Mouse (Mus musculus) heart, embryonic 15.5 days (tissue): ENCODE results near the gene Pik3r3. TPM values are rescaled to one million over a fixed set of nuclear protein-coding genes. Genes with fewer than 3 reads are reported as not detected.
"Not testable (repeated sequence)": the region's sequence is repeated elsewhere in the genome, so short reads cannot be mapped to it uniquely, and the experiment has no call there.

ENCODE experiments used
- ATAC-seq: fragments of 200-750 bp; cut with Nextera tagmentation; replicated peaks from 2 replicates; pipeline ENCODE4 v1.8.0; 2017; ENCODE audit warnings: low read depth, moderate TSS enrichment; ENCODE audit not compliant: insufficient number of reproducible peaks, insufficient read depth, low FRiP score
- H3K27ac ChIP-seq: fragments of 300-500 bp; sonication (generic); 2 replicates; pipeline ENCODE4 v1.5.1; 2015; ENCODE audit warnings: mild to moderate bottlenecking, inconsistent platforms
- H3K27me3 ChIP-seq: fragments of 300-500 bp; sonication (generic); 2 replicates; pipeline ENCODE4 v1.6.1; 2015; ENCODE audit warnings: inconsistent platforms
- H3K36me3 ChIP-seq: fragments of 300-500 bp; sonication (generic); 2 replicates; pipeline ENCODE4 v1.6.1; 2015; ENCODE audit warnings: mild to moderate bottlenecking, inconsistent platforms
- H3K4me1 ChIP-seq: fragments of 300-500 bp; sonication (generic); replicated peaks from 2 replicates; pipeline ENCODE4 v1.6.1; 2015; ENCODE audit warnings: inconsistent platforms
- H3K4me2 ChIP-seq: fragments of 300-500 bp; sonication (generic); 2 replicates; pipeline ENCODE4 v1.6.1; 2015; ENCODE audit warnings: inconsistent platforms, mild to moderate bottlenecking, moderate library complexity
- H3K4me3 ChIP-seq: fragments of 300-500 bp; sonication (generic); 2 replicates; pipeline ENCODE4 v1.5.1; 2015; ENCODE audit warnings: mild to moderate bottlenecking, inconsistent platforms
- H3K9ac ChIP-seq: fragments of 300-500 bp; sonication (generic); 2 replicates; pipeline ENCODE4 v1.6.1; 2015; ENCODE audit warnings: mild to moderate bottlenecking, inconsistent platforms
- H3K9me3 ChIP-seq: fragments of 300-500 bp; sonication (generic); replicated peaks from 2 replicates; pipeline ENCODE4 v1.6.1; 2016; ENCODE audit warnings: inconsistent platforms
- WGBS: fragments of 180-500 bp; shearing (Covaris S2); methylation state at CpG from one replicate; pipeline ENCODE4 v1.1.7; 2015; ENCODE audit warnings: mixed read lengths; 5-methylcytosine and 5-hydroxymethylcytosine counted together
- polyA plus RNA-seq: library from polyadenylated mRNA; unstranded; fragments of >200 nt; fragmentation: Nextera tagmentation; extraction: Ambion mirVana; gene quantifications from 2 replicates; pipeline ENCODE4 v1.2.1, GENCODE M21; 2015

Pik3r3 gene
- polyA plus RNA-seq, 1 experiment from 2014 or later, result 9.9 TPM

GRCm38 (mm10) chr4:116192286-116192835 lies 29.1 kb upstream of the Pik3r3 start:
- no peak overlapping the region for H3K9ac ChIP-seq
- H3K27me3 ChIP-seq, result no peaks in the 10 kb centered on the region
- no peak overlapping the region for H3K4me2 ChIP-seq
- no peak for ATAC-seq
- WGBS, result 50% methylated on average over 4 of the region's 4 CpGs
- no peaks in the 10 kb centered on the region for H3K9me3 ChIP-seq
- H3K4me1 ChIP-seq, result peaks cover 7% of the 10 kb centered on the region; the same call in 1 of the 2 replicates
- H3K27ac ChIP-seq, result no peak overlapping the region
- no peak overlapping the region for H3K4me3 ChIP-seq
- no peaks in the 10 kb centered on the region for H3K36me3 ChIP-seq

DNA sequence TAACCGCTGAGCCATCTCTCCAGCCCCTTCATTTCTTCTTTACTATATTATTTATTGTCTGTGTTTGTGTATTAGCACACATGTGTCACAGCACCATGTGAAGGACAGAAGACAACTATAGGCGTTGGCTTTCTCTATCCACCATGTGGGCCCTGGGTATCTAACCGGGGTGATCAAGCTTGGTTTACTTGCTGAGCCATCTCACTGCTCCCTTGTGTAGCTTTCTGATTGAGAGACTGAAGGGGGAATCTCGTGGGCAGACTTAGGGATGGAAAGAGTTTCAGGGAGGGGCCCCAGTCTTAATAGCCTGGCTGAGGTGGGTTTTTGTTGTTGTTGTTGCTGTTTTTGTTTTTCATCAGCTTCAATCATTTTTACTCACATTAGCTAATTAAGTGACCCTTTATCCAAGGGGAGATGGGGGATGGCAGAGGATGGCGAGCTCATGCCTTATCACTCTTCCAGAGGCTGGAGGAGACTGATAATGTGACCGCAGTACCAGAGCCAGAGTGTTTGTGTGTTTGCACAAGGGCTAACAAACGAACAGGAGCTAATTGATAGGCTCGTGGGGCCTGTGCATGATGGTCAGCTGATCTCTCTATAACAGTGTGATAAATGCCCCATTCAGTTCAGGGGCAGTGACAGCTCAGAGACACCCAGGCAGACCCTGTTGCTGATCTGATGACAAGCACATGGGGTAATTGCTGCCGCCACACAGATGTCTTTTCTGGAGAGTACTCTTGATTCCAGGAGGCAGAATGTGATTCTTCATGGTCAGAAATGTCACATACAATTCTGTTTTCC lies 27.6 kb upstream of the Pik3r3 start:
- Histone ChIP-seq H3K27me3 (no peaks in the 10 kb centered on the region), H3K4me2 (no peak overlapping the region), H3K9ac (no peak overlapping the region), H3K4me1 (peaks cover 7% of the 10 kb centered on the region; the same call in 1 of the 2 replicates), H3K9me3 (no peaks in the 10 kb centered on the region), H3K36me3 (no peaks in the 10 kb centered on the region), H3K4me3 (no peak overlapping the region), H3K27ac (no peak overlapping the region)
- no peak for ATAC-seq
- WGBS, result 40% methylated on average over 9 of the region's 9 CpGs

DNA sequence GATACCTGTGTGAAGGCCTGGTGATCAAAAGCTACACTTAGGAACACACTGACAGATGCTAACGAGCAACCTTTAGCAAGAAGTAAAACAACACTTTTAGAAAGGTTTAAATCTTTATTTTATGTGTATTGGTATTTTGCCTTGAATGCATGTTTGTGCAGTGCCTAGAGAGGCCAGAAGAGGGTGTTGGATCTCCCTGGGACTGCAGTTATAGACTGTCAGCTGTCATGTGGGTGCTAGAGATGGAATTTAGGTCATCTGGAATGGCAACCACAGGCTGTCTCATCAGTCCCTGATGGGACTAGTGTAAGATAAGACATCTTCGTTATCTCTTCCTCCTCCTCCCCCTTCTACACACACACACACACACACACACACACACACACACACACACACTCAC lies 23.0 kb upstream of the Pik3r3 start:
- Histone ChIP-seq H3K4me2 (no peak overlapping the region), H3K9me3 (no peaks in the 10 kb centered on the region), H3K4me1 (peaks cover 4% of the 10 kb centered on the region; the same call in 1 of the 2 replicates), H3K9ac (no peak overlapping the region), H3K4me3 (no peak overlapping the region), H3K27me3 (no peaks in the 10 kb centered on the region), H3K36me3 (no peaks in the 10 kb centered on the region), H3K27ac (no peak overlapping the region)
- ATAC-seq, result no peak
- 66% methylated on average over 2 of the region's 2 CpGs for WGBS

DNA sequence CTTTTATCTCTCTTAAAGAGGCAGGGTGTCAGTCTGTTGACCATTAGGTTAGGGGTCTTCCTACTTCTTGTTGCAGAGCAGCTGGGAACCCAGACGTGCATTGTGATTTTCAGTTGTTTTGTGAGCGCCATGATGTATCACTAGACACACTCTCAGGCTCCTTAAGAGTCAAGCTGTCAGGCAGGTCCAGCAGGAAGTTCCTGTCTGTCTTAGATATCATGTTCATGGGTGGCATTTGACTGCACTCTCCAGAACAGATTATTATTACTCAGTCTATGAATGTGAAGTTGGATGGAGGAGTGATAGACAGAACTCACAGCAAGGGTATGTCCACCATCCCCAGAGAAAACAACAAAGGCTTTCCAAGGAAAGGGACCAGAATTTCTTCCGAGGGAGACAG lies 17.0 kb upstream of the Pik3r3 start:
- ATAC-seq, result no peak
- no peaks in the 10 kb centered on the region for H3K27me3 ChIP-seq
- no peak overlapping the region for H3K27ac ChIP-seq
- no peaks in the 10 kb centered on the region for H3K9me3 ChIP-seq
- H3K36me3 ChIP-seq, result no peaks in the 10 kb centered on the region
- 65% methylated on average over 3 of the region's 3 CpGs for WGBS
- no peak overlapping the region for H3K4me3 ChIP-seq
- H3K4me2 ChIP-seq, result no peak overlapping the region
- no peaks in the 10 kb centered on the region for H3K4me1 ChIP-seq
- H3K9ac ChIP-seq, result no peak overlapping the region

GRCm38 (mm10) chr4:116206531-116206930 lies 14.9 kb upstream of the Pik3r3 start:
- H3K9me3 ChIP-seq, result no peaks in the 10 kb centered on the region
- no peak for ATAC-seq
- H3K4me2 ChIP-seq, result no peak overlapping the region
- no peak overlapping the region for H3K9ac ChIP-seq
- no peaks in the 10 kb centered on the region for H3K27me3 ChIP-seq
- no peaks in the 10 kb centered on the region for H3K4me1 ChIP-seq
- H3K36me3 ChIP-seq, result no peaks in the 10 kb centered on the region
- 73% methylated on average over 4 of the region's 4 CpGs for WGBS
- H3K4me3 ChIP-seq, result no peak overlapping the region
- H3K27ac ChIP-seq, result no peak overlapping the region

- H3K9me3 ChIP-seq, result no peaks in the 10 kb centered on the region
- no peak overlapping the region for H3K4me3 ChIP-seq
- no peak overlapping the region for H3K4me2 ChIP-seq
- H3K27me3 ChIP-seq, result no peaks in the 10 kb centered on the region
- H3K9ac ChIP-seq, result no peak overlapping the region
- no peak for ATAC-seq
- no peaks in the 10 kb centered on the region for H3K36me3 ChIP-seq
- no peak overlapping the region for H3K27ac ChIP-seq
- WGBS, result 80% methylated on average over 1 of the region's 1 CpGs
- H3K4me1 ChIP-seq, result no peaks in the 10 kb centered on the region
These were observed 12.5 kb upstream of the Pik3r3 start for GRCm38 (mm10) chr4:116208891-116209290.

- H3K9ac ChIP-seq, result no peak overlapping the region
- 0 out of 2 replicates have a peak overlapping the region, but pooled peaks have one; percentile 11 for H3K27ac ChIP-seq
- H3K36me3 ChIP-seq, result no peaks in the 10 kb centered on the region
- no peak for ATAC-seq
- H3K27me3 ChIP-seq, result no peaks in the 10 kb centered on the region
- no peaks in the 10 kb centered on the region for H3K9me3 ChIP-seq
- H3K4me2 ChIP-seq, result no peak overlapping the region
- WGBS, result 79% methylated on average over 2 of the region's 2 CpGs
- peaks cover 14% of the 10 kb centered on the region for H3K4me1 ChIP-seq
- H3K4me3 ChIP-seq, result no peak overlapping the region
These were observed 5.4 kb upstream of the Pik3r3 start for GRCm38 (mm10) chr4:116215895-116216605.

GRCm38 (mm10) chr4:116217046-116217445 lies 4.4 kb upstream of the Pik3r3 start:
- Histone ChIP-seq H3K36me3 (no peaks in the 10 kb centered on the region), H3K27me3 (no peaks in the 10 kb centered on the region), H3K9ac (no peak overlapping the region), H3K9me3 (no peaks in the 10 kb centered on the region), H3K4me1 (peaks cover 14% of the 10 kb centered on the region), H3K27ac (peak overlapping the region; percentile 11; the same call in 1 of the 2 replicates), H3K4me2 (no peak overlapping the region), H3K4me3 (no peak overlapping the region)
- ATAC-seq, result no peak
- WGBS, result 15% methylated on average over 2 of the region's 2 CpGs

DNA sequence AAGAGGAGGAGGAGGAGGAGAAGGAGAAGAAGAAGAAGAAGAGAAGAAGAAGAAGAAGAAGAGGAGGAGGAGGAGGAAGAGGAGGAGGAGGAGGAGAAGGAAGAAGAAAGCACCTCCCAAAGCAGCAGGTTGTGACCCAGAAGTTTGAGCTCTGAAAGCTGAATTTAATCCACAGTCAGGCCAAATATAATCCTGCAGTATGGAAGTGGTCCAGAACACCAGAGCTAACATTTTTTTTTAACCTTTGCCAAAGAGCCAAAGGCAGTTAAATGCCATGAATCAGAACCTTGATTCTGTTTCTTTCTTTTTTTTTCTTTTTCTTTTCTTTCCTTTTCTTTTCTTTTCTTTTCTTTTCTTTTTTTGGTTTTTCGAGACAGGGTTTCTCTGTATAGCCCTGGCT lies 3.8 kb upstream of the Pik3r3 start:
- WGBS, result 76% methylated on average over 1 of the region's 1 CpGs
- H3K9ac ChIP-seq, H3K27ac ChIP-seq, H3K27me3 ChIP-seq, H3K9me3 ChIP-seq, H3K4me3 ChIP-seq, H3K36me3 ChIP-seq, ATAC-seq, H3K4me2 ChIP-seq: not testable (repeated sequence)
- H3K4me1 ChIP-seq, result peaks cover 14% of the 10 kb centered on the region

- no peak overlapping the region for H3K4me2 ChIP-seq
- H3K27ac ChIP-seq, result no peak overlapping the region
- no peak overlapping the region for H3K4me3 ChIP-seq
- no peak overlapping the region for H3K9ac ChIP-seq
- no peaks in the 10 kb centered on the region for H3K36me3 ChIP-seq
- no peak for ATAC-seq
- no peaks in the 10 kb centered on the region for H3K27me3 ChIP-seq
- H3K4me1 ChIP-seq, result peaks cover 17% of the 10 kb centered on the region
- 82% methylated on average over 1 of the region's 1 CpGs for WGBS
- H3K9me3 ChIP-seq, result no peaks in the 10 kb centered on the region
These were observed 2.4 kb upstream of the Pik3r3 start for GRCm38 (mm10) chr4:116219056-116219455.

DNA sequence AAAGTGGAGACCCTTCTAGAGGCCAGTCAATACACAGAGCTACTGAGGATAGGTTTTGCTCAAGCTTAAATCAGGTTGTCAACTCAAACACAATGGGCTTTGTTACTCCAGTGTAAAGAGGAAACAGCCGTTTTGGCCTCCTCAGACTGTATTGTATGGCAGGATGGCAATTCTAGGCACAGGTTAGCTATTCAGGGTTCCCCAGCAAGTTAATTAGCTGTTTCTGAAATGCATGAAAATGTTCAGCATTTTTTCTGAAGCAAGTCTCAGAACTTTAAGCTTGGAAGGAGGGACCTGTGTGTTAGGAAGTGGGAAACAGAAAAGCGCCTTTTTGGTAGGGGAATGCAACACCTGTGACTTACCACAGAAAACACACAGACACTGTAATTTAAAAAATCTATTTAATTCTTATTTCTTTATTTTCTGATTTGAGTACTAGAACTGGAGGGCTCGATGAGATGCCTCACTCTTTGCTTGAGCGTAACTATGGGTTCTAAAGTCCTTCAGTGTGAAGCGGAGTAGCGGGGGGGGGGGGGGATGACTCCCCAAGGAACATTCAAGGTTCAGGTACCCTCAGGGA lies 1.3 kb upstream of the Pik3r3 start:
- no peaks in the 10 kb centered on the region for H3K9me3 ChIP-seq
- H3K27ac ChIP-seq, result peak overlapping the region; percentile 95
- H3K36me3 ChIP-seq, result no peaks in the 10 kb centered on the region
- H3K4me2 ChIP-seq, result peak overlapping the region; percentile 75
- H3K4me1 ChIP-seq, result peaks cover 17% of the 10 kb centered on the region
- H3K9ac ChIP-seq, result peak overlapping the region; percentile 72
- H3K4me3 ChIP-seq, result peak overlapping the region; percentile 90
- 12% methylated on average over 6 of the region's 6 CpGs for WGBS
- no peak for ATAC-seq
- H3K27me3 ChIP-seq, result no peaks in the 10 kb centered on the region
